Mouse (Mus musculus) limb, embryonic 14.5 days (tissue): ENCODE results near the gene Adk. TPM values are rescaled to one million over a fixed set of nuclear protein-coding genes. Genes with fewer than 3 reads are reported as not detected.
"Not testable (repeated sequence)": the region's sequence is repeated elsewhere in the genome, so short reads cannot be mapped to it uniquely, and the experiment has no call there.

Source experiments
- ATAC-seq: fragments of 200-750 bp; cut with Nextera tagmentation; 2 replicates; pipeline ENCODE4 v1.8.0; 2017; ENCODE audit warnings: low read depth, moderate number of reproducible peaks, moderate TSS enrichment; ENCODE audit not compliant: low FRiP score
- DNase-seq: peaks from one replicate; pipeline ENCODE4 v3.0.0-alpha.2; 2015; ENCODE audit warnings: low spot score
- H3K27ac ChIP-seq: fragments of 300-500 bp; sonication (generic); replicated peaks from 2 replicates; pipeline ENCODE4 v1.5.1; 2014; ENCODE audit warnings: low read depth, mild to moderate bottlenecking, low read length, moderate library complexity, mixed read lengths
- H3K27me3 ChIP-seq: fragments of 300-500 bp; sonication (generic); 2 replicates; pipeline ENCODE4 v1.6.1; 2014; ENCODE audit warnings: low read length, mixed read lengths; ENCODE audit not compliant: control insufficient read depth, insufficient read depth
- H3K36me3 ChIP-seq: fragments of 300-500 bp; sonication (generic); 2 replicates; pipeline ENCODE4 v1.6.1; 2014; ENCODE audit warnings: mild to moderate bottlenecking, low read length, moderate library complexity, mixed read lengths; ENCODE audit not compliant: control insufficient read depth, insufficient read depth
- H3K4me1 ChIP-seq: fragments of 300-500 bp; sonication (generic); 2 replicates; pipeline ENCODE4 v1.6.1; 2014; ENCODE audit warnings: antibody characterized with exemption, low read length, mixed read lengths; ENCODE audit not compliant: control insufficient read depth, insufficient read depth
- H3K4me2 ChIP-seq: fragments of 300-500 bp; sonication (generic); replicated peaks from 2 replicates; pipeline ENCODE4 v1.6.1; 2014; ENCODE audit warnings: low read depth, mild to moderate bottlenecking, low read length, moderate library complexity; ENCODE audit not compliant: severe bottlenecking
- H3K4me3 ChIP-seq: fragments of 300-500 bp; sonication (generic); replicated peaks from 2 replicates; pipeline ENCODE4 v1.5.1; 2014; ENCODE audit warnings: low read length
- H3K9ac ChIP-seq: fragments of 300-500 bp; sonication (generic); 2 replicates; pipeline ENCODE4 v1.6.1; 2014; ENCODE audit warnings: mild to moderate bottlenecking, low read depth, low read length, moderate library complexity; ENCODE audit not compliant: severe bottlenecking
- H3K9me3 ChIP-seq: fragments of 300-500 bp; sonication (generic); 2 replicates; pipeline ENCODE4 v1.6.1; 2016; ENCODE audit warnings: low read length; ENCODE audit not compliant: control insufficient read depth
- POLR2A ChIP-seq: fragments of 200-500 bp; IDR thresholded peaks from 2 replicates; pipeline ENCODE4 v1.8.0; 2012; ENCODE audit warnings: inconsistent platforms, mild to moderate bottlenecking, moderate library complexity, borderline replicate concordance; ENCODE audit not compliant: insufficient read depth, insufficient read length; ENCODE audit errors: extremely low read depth
- WGBS: fragments of 180-500 bp; shearing (Covaris S2); extraction: QIAGEN DNeasy Blood & Tissue Kit; methylation state at CpG from one replicate; pipeline ENCODE4 v1.1.7; 2014; 5-methylcytosine and 5-hydroxymethylcytosine counted together
- polyA plus RNA-seq, 2 experiments: library from polyadenylated mRNA; depleted of rRNA in 1 of 2; stranded (reverse) in 1 of 2; unstranded in 1 of 2; fragments of >200 nt; fragmentation: Nextera tagmentation in 1 of 2; extraction: Ambion mirVana in 1 of 2; gene quantifications; 2 replicates each; pipeline versions ENCODE4 v1.2.1 to v1.2.3; 2012 to 2014

The Adk gene
- polyA plus RNA-seq, 2 experiments, result 55.6 to 140 TPM

DNA sequence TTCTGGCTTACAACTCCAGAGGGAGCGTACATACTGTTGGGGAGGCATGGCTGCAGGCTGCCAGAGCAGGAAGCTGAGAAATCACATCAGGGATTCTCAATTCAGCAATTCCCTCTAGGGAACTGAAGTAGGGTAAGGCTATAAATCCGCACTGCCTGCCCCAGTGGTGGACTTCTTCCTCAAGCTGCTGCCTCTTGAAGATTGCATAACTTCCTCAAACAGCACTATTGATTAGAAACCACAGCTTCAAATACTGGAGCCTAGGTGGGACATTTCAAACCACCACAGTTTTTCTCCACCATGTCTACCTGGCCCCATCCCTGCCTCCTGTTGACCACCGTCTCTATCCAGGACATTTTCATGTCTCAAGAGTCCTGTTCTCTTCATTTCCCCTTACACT is 38.0 kb downstream of the Adk start:
- DNase-seq, result no peak
- H3K36me3 ChIP-seq, result peaks cover 9% of the 10 kb centered on the region
- H3K9me3 ChIP-seq, result no peaks in the 10 kb centered on the region
- no peak for TF ChIP-seq POLR2A
- H3K4me2 ChIP-seq, result no peak overlapping the region
- no peak overlapping the region for H3K9ac ChIP-seq
- WGBS, result 53% methylated on average over 3 of the region's 3 CpGs
- ATAC-seq, result no peak
- peaks cover 30% of the 10 kb centered on the region for H3K4me1 ChIP-seq
- H3K27me3 ChIP-seq, result no peaks in the 10 kb centered on the region
- H3K27ac ChIP-seq, result no peak overlapping the region
- no peak overlapping the region for H3K4me3 ChIP-seq

DNA sequence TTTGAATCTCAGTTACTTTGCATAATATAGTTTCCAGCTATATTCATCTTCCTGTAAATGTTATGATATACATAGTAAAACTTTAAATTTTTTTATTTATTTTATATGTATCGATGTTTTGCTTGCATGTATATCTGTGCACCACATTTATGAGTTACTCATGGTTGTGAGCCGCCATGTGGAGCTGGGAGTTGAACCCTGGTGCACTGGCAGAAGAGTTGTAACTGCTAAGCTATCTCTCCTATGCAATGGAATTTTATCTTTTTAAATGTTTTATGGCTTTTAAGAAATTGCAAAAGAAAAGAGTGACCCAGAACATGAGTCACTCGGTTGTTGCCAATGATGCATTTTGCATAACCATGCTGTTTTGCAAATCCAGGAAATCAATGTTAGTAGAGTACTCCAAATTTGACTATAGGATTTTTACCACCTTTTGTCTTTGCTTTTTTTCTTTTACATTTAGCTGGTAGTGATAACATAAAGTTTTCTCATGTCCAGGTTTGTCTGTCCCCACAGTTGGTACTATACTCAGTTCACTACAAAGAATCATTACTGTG is 38.6 kb downstream of the Adk start:
- H3K9me3 ChIP-seq, result no peaks in the 10 kb centered on the region
- H3K4me2 ChIP-seq, result no peak overlapping the region
- peaks cover 27% of the 10 kb centered on the region for H3K4me1 ChIP-seq
- no peak overlapping the region for H3K9ac ChIP-seq
- ATAC-seq, result no peak
- no peak for TF ChIP-seq POLR2A
- no peak overlapping the region for H3K27ac ChIP-seq
- peaks cover 9% of the 10 kb centered on the region for H3K36me3 ChIP-seq
- WGBS, result 90% methylated on average over 3 of the region's 3 CpGs
- no peak for DNase-seq
- no peaks in the 10 kb centered on the region for H3K27me3 ChIP-seq
- no peak overlapping the region for H3K4me3 ChIP-seq

DNA sequence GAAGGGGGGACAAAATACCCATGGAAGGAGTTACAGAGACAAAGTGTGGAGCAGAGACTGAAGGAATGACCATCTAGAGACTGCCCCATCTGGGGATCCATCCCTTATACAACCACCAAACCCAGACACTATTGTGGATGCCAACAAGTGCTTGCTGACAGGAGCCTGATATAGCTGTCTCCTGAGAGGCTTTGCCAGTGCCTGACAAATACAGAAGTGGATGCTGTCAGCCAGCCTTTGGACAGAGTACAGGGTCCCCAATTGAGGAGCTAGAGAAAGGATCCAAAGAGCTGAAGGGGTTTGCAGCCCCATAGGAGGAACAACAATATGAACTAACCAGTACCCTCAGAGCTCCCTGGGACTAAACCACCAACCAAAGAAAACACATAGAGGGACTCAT is 41.8 kb downstream of the Adk start:
- H3K4me3 ChIP-seq, H3K4me1 ChIP-seq, DNase-seq, H3K9me3 ChIP-seq, H3K36me3 ChIP-seq, H3K9ac ChIP-seq, ATAC-seq, H3K27ac ChIP-seq, H3K4me2 ChIP-seq, H3K27me3 ChIP-seq: not testable (repeated sequence)

DNA sequence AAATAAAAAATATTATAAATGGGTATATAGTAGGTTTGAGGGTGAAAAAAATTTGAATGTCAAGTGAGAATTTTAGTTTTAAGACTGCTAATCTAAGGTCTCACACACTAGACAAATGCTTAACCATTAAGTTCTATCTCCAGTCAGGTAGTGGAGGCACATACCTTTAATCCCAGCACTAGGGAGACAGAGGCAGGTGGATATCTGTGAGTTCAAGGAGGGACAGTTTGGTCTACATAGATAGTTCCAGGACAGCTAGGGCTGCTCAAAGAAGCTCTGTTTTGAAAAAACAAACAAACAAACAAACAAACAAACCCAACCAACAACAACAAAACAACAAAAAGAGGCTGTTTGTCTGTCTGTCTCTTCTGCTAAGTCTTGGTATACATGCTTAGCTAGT is 43.9 kb downstream of the Adk start:
- Histone ChIP-seq H3K27me3 (no peaks in the 10 kb centered on the region), H3K4me3 (no peak overlapping the region), H3K9ac (no peak overlapping the region), H3K36me3 (peaks cover 9% of the 10 kb centered on the region), H3K4me2 (no peak overlapping the region), H3K9me3 (no peaks in the 10 kb centered on the region), H3K27ac (no peak overlapping the region), H3K4me1 (peaks cover 4% of the 10 kb centered on the region; the same call in 1 of the 2 replicates)
- TF ChIP-seq POLR2A, result no peak
- no peak for DNase-seq
- ATAC-seq, result no peak

DNA sequence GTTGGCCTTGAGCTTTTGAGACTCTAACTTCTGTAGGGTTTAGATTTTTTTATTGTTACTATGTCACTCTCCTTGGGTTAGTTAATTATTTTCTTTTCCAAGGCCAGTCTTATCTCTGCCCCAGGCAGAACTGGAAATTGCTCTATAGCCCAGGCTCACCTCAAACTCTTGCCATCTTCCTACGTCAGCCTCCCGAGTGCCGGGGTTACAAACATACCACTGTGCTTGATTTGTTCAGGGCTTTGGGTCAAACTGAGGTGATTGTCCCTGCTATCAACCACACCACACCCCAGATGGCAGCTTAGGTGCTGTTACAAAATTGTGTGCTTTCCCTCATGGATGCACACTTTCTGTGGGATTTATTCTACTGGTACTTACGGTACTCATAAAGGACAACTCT is 44.3 kb downstream of the Adk start:
- H3K27me3 ChIP-seq, result no peaks in the 10 kb centered on the region
- H3K9ac ChIP-seq, result no peak overlapping the region
- WGBS, result 87% methylated on average over 4 of the region's 4 CpGs
- H3K36me3 ChIP-seq, result peaks cover 9% of the 10 kb centered on the region
- H3K4me2 ChIP-seq, result no peak overlapping the region
- H3K4me1 ChIP-seq, result peaks cover 4% of the 10 kb centered on the region; the same call in 1 of the 2 replicates
- no peak overlapping the region for H3K27ac ChIP-seq
- no peak overlapping the region for H3K4me3 ChIP-seq
- TF ChIP-seq POLR2A, result no peak
- DNase-seq (no peak), ATAC-seq (no peak)
- no peaks in the 10 kb centered on the region for H3K9me3 ChIP-seq

DNA sequence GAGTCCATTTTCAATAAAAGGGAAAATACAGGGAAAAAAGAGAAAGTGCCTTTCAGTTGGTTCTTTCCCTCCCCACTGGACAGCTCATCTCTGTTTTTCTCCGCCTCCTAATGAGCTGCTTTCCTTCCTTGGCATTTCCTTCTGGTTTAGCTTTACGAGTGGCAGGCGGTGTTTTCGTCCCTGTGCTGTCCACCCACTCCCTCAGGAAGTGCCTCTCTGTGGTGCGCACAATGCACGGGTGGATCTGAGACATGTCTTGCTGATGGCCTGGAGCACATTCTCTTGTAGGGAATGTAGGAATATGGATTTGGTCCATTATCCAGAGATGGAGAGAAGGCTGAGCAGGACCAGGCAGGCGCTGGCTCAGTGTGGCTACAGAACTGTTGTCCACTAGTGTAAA is 47.0 kb downstream of the Adk start:
- no peak overlapping the region for H3K27ac ChIP-seq
- WGBS, result 25% methylated on average over 7 of the region's 7 CpGs
- DNase-seq (no peak), ATAC-seq (no peak)
- no peaks in the 10 kb centered on the region for H3K9me3 ChIP-seq
- no peak overlapping the region for H3K4me3 ChIP-seq
- no peak for TF ChIP-seq POLR2A
- H3K27me3 ChIP-seq, result no peaks in the 10 kb centered on the region
- no peak overlapping the region for H3K4me2 ChIP-seq
- H3K36me3 ChIP-seq, result no peaks in the 10 kb centered on the region
- H3K4me1 ChIP-seq, result peaks cover 4% of the 10 kb centered on the region; the same call in 1 of the 2 replicates
- H3K9ac ChIP-seq, result no peak overlapping the region
